Mouse (Mus musculus) neural tube, postnatal 0 days (tissue): ENCODE results near the gene Enox2. TPM values are rescaled to one million over a fixed set of nuclear protein-coding genes. Genes with fewer than 3 reads are reported as not detected.

ENCODE experiments used
- polyA plus RNA-seq: library from polyadenylated mRNA; unstranded; fragments of >200 nt; fragmentation: Nextera tagmentation; extraction: Ambion mirVana; gene quantifications from 2 replicates; pipeline ENCODE4 v1.2.1, GENCODE M21; 2015

The Enox2 gene
- polyA plus RNA-seq: 6.0 and 7.6 TPM in 2 replicates

GRCm38 (mm10) chrX:49287700-49288563, at the start of gene Enox2:
TSS of gene Enox2 (minus strand) at chrX:49288259.

Other genes with a start within 250 kb of the Enox2 start
- 28.2 and 31.2 TPM in 2 replicates for gene Arhgap36, start 175.7 kb upstream of the Enox2 start, polyA plus RNA-seq